Mouse (Mus musculus) forebrain, embryonic 16.5 days (tissue): ENCODE data around the gene Riok2. TPM values are rescaled to one million over a fixed set of nuclear protein-coding genes. Genes with fewer than 3 reads are reported as not detected.

Experiments
- ATAC-seq: fragments of 200-750 bp; cut with Nextera tagmentation; 2 replicates; pipeline ENCODE4 v1.8.0; 2017; ENCODE audit warnings: mild to moderate bottlenecking, moderate library complexity
- H3K27ac ChIP-seq: fragments of 300-500 bp; sonication (generic); 2 replicates; pipeline ENCODE4 v1.5.1; 2014; ENCODE audit warnings: low read length, control low read depth
- H3K27me3 ChIP-seq: fragments of 300-500 bp; sonication (generic); replicated peaks from 2 replicates; pipeline ENCODE4 v1.6.1; 2014; ENCODE audit warnings: low read length; ENCODE audit not compliant: control insufficient read depth, insufficient read depth
- H3K36me3 ChIP-seq: fragments of 300-500 bp; sonication (generic); 2 replicates; pipeline ENCODE4 v1.6.1; 2014; ENCODE audit not compliant: control insufficient read depth, insufficient read depth
- H3K4me1 ChIP-seq: fragments of 300-500 bp; sonication (generic); replicated peaks from 2 replicates; pipeline ENCODE4 v1.6.1; 2014; ENCODE audit warnings: low read length; ENCODE audit not compliant: control insufficient read depth, insufficient read depth
- H3K4me2 ChIP-seq: fragments of 300-500 bp; sonication (generic); 2 replicates; pipeline ENCODE4 v1.6.1; 2014; ENCODE audit warnings: mild to moderate bottlenecking, low read length, control low read depth
- H3K4me3 ChIP-seq: fragments of 300-500 bp; sonication (generic); replicated peaks from 2 replicates; pipeline ENCODE4 v1.5.1; 2014; ENCODE audit warnings: mild to moderate bottlenecking, low read length, control low read depth
- H3K9ac ChIP-seq: fragments of 300-500 bp; sonication (generic); replicated peaks from 2 replicates; pipeline ENCODE4 v1.6.1; 2014; ENCODE audit warnings: low read depth, low read length, control low read depth
- H3K9me3 ChIP-seq: fragments of 300-500 bp; sonication (generic); 2 replicates; pipeline ENCODE4 v1.6.1; 2016; ENCODE audit warnings: low read length; ENCODE audit not compliant: control insufficient read depth
- WGBS: fragments of 180-500 bp; shearing (Covaris S2); extraction: QIAGEN DNeasy Blood & Tissue Kit; methylation state at CpG from one replicate; pipeline ENCODE4 v1.1.7; 2014; 5-methylcytosine and 5-hydroxymethylcytosine counted together
- polyA plus RNA-seq: library from polyadenylated mRNA; unstranded; fragments of >200 nt; fragmentation: Nextera tagmentation; extraction: Ambion mirVana; gene quantifications from 2 replicates; pipeline ENCODE4 v1.2.1, GENCODE M21; 2015

Riok2 gene
- polyA plus RNA-seq, 1 experiment from 2014 or later: 28.6 TPM

- Histone ChIP-seq H3K36me3 (peaks cover 31% of the 10 kb centered on the region), H3K4me3 (no peak overlapping the region), H3K9me3 (no peaks in the 10 kb centered on the region), H3K4me2 (no peak overlapping the region), H3K4me1 (no peaks in the 10 kb centered on the region), H3K9ac (no peak overlapping the region), H3K27me3 (no peaks in the 10 kb centered on the region), H3K27ac (no peak overlapping the region)
- WGBS: 80% methylated on average over 2 of the region's 2 CpGs
- no peak for ATAC-seq
Observed at GRCm38 (mm10) chr17:17386117-17386516, 12.0 kb downstream of the Riok2 start.

- ATAC-seq: no peak
- Histone ChIP-seq H3K27me3 (no peaks in the 10 kb centered on the region), H3K9ac (no peak overlapping the region), H3K27ac (no peak overlapping the region), H3K4me2 (no peak overlapping the region), H3K9me3 (no peaks in the 10 kb centered on the region), H3K4me3 (no peak overlapping the region), H3K36me3 (peaks cover 10% of the 10 kb centered on the region), H3K4me1 (peaks cover 10% of the 10 kb centered on the region)
- WGBS: 85% methylated on average over 4 of the region's 4 CpGs
Observed at GRCm38 (mm10) chr17:17391823-17392222, 17.7 kb downstream of the Riok2 start.

- no peaks in the 10 kb centered on the region for H3K9me3 ChIP-seq
- H3K27ac ChIP-seq: peak overlapping the region; percentile 85
- ATAC-seq: peak; percentile 56; the same call in 1 of the 2 replicates
- H3K4me1 ChIP-seq: peaks cover 15% of the 10 kb centered on the region
- peaks cover 8% of the 10 kb centered on the region for H3K36me3 ChIP-seq
- H3K4me2 ChIP-seq: no peak overlapping the region
- H3K4me3 ChIP-seq: no peak overlapping the region
- no peak overlapping the region for H3K9ac ChIP-seq
- H3K27me3 ChIP-seq: no peaks in the 10 kb centered on the region
- 53% methylated on average over 7 of the region's 7 CpGs for WGBS
Observed at GRCm38 (mm10) chr17:17392863-17393262, 18.8 kb downstream of the Riok2 start.

GRCm38 (mm10) chr17:17393300-17393699, 19.2 kb downstream of the Riok2 start:
- no peak overlapping the region for H3K4me2 ChIP-seq
- H3K36me3 ChIP-seq: peaks cover 8% of the 10 kb centered on the region
- H3K9me3 ChIP-seq: no peaks in the 10 kb centered on the region
- H3K4me1 ChIP-seq: peaks cover 15% of the 10 kb centered on the region
- no peak overlapping the region for H3K9ac ChIP-seq
- no peak overlapping the region for H3K27ac ChIP-seq
- ATAC-seq: peak; percentile 76
- no peak overlapping the region for H3K4me3 ChIP-seq
- no peaks in the 10 kb centered on the region for H3K27me3 ChIP-seq
- WGBS: 64% methylated on average over 6 of the region's 6 CpGs

- H3K4me3 ChIP-seq: no peak overlapping the region
- H3K9ac ChIP-seq: no peak overlapping the region
- H3K27me3 ChIP-seq: no peaks in the 10 kb centered on the region
- ATAC-seq: peak; percentile 68
- H3K4me1 ChIP-seq: peaks cover 15% of the 10 kb centered on the region
- 22% methylated on average over 4 of the region's 4 CpGs for WGBS
- no peaks in the 10 kb centered on the region for H3K9me3 ChIP-seq
- H3K36me3 ChIP-seq: peaks cover 8% of the 10 kb centered on the region
- H3K4me2 ChIP-seq: no peak overlapping the region
- H3K27ac ChIP-seq: no peak overlapping the region; the same call in 1 of the 2 replicates
Observed at GRCm38 (mm10) chr17:17394336-17394735, 20.2 kb downstream of the Riok2 start.

- Histone ChIP-seq H3K4me3 (no peak overlapping the region), H3K4me1 (peaks cover 15% of the 10 kb centered on the region), H3K27ac (peak overlapping the region; percentile 58), H3K9ac (no peak overlapping the region), H3K27me3 (no peaks in the 10 kb centered on the region), H3K9me3 (no peaks in the 10 kb centered on the region), H3K4me2 (no peak overlapping the region), H3K36me3 (no peaks in the 10 kb centered on the region)
- ATAC-seq: peak; percentile 37
- WGBS: 2% methylated on average over 1 of the region's 1 CpGs
Observed at GRCm38 (mm10) chr17:17396869-17397268, 22.8 kb downstream of the Riok2 start.

- no peak overlapping the region for H3K27ac ChIP-seq
- H3K9ac ChIP-seq: no peak overlapping the region
- no peaks in the 10 kb centered on the region for H3K36me3 ChIP-seq
- WGBS: 82% methylated on average over 2 of the region's 2 CpGs
- H3K27me3 ChIP-seq: no peaks in the 10 kb centered on the region
- no peaks in the 10 kb centered on the region for H3K9me3 ChIP-seq
- ATAC-seq: no peak
- no peak overlapping the region for H3K4me2 ChIP-seq
- H3K4me3 ChIP-seq: no peak overlapping the region
- H3K4me1 ChIP-seq: peaks cover 17% of the 10 kb centered on the region
Observed at GRCm38 (mm10) chr17:17398664-17399063, 24.6 kb downstream of the Riok2 start.

- Histone ChIP-seq H3K4me1 (peaks cover 17% of the 10 kb centered on the region), H3K4me2 (peak within 1 kb of the TSS; percentile 52), H3K36me3 (no peaks in the 10 kb centered on the region), H3K4me3 (peak within 1 kb of the TSS; percentile 47), H3K27me3 (no peaks in the 10 kb centered on the region), H3K9me3 (no peaks in the 10 kb centered on the region), H3K9ac (peak within 1 kb of the TSS; percentile 46), H3K27ac (peak within 1 kb of the TSS; percentile 85)
- ATAC-seq: peak; percentile 99
- whole genome bisulfite sequencing: 15% methylated on average over 6 of the region's 6 CpGs
Observed at GRCm38 (mm10) chr17:17402222-17403004, 28.3 kb downstream of the Riok2 start, which contains the start of gene Lix1. Lix1 (plus strand) TSS chr17:17402672.

GRCm38 (mm10) chr17:17403038-17403437, 28.9 kb downstream of the Riok2 start:
- H3K27ac ChIP-seq: peak overlapping the region; percentile 85
- peak overlapping the region; percentile 43 for H3K9ac ChIP-seq
- no peaks in the 10 kb centered on the region for H3K36me3 ChIP-seq
- H3K4me3 ChIP-seq: peak overlapping the region; percentile 47
- peaks cover 17% of the 10 kb centered on the region for H3K4me1 ChIP-seq
- no peaks in the 10 kb centered on the region for H3K9me3 ChIP-seq
- peak; percentile 43 for ATAC-seq
- WGBS: 3% methylated on average over 5 of the region's 5 CpGs
- peak overlapping the region; percentile 44 for H3K4me2 ChIP-seq
- H3K27me3 ChIP-seq: no peaks in the 10 kb centered on the region
